Mouse (Mus musculus) T-helper 17 cell (primary cell): ENCODE results near the gene Flnb.

ENCODE experiments used
- in situ Hi-C, 2 experiments: fragments of 300-600 bp; cut with MboI, MseI; formaldehyde crosslinking; loops; 1 replicate in 1 of 2; 2 replicates in 1 of 2; pipeline ENCODE4 v1.15.1; 2025; ENCODE audit warnings: high pct_unique_total_duplicates in 2 of 2

The Flnb gene

DNA sequence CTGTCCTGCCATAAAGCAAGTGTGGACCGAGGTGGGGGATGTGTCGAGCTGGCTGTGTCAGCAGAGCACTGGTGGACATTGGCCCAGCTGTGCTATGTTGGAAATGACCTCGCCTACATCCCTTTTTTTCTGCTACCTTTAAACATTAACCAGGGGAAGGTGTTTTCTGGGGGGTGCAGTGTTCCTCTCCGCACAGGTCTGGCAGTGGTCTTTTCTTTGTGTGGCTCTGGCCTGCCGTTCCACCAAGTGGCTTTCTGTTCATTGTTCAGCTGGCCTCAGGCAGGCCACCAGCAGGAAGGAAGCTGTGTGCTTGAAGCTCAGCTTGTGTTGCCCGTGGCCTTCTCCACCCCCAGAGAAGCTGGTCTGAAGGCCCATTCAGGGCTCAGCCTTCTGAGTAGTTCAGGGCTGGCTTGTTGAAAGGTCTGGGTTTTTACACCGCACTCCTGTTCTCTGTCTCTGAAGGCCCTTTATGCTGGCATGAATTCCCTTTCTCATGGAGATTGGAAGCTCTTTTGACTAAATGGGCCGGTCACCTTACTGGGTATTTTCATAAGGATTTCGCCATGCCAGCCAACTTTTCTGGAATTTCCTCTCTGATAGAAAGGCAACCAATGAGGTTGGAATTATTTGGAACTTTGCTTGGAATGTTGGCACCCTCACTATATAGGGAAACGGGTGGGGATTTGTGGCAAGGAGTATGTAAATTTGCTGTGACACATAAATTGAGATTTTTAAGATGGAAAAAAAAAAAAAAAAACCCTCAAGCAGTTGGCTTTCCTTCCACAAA lies 8.6 kb downstream of the Flnb start:
- in situ Hi-C loops = no loop called here

DNA sequence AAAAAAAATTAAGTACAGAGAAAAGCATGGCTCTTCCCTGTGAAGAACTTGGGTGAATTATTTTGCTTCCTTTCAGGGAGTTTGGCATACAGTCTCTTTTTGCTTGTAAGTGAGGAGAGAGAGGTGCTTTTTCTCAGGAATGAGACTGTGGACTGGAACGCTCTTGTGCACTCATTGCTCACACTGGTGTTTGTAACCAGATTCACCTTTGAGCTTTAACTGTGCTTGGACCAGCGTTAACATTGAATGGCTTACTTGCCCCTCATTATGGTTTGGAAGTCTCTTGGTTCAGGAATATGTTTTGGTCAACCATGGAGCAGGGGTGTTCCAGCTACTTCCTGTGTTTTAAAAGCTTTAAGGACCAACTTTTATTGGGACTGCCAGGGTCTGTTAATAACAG lies 11.4 kb downstream of the Flnb start:
- in situ Hi-C loops = no loop called here

DNA sequence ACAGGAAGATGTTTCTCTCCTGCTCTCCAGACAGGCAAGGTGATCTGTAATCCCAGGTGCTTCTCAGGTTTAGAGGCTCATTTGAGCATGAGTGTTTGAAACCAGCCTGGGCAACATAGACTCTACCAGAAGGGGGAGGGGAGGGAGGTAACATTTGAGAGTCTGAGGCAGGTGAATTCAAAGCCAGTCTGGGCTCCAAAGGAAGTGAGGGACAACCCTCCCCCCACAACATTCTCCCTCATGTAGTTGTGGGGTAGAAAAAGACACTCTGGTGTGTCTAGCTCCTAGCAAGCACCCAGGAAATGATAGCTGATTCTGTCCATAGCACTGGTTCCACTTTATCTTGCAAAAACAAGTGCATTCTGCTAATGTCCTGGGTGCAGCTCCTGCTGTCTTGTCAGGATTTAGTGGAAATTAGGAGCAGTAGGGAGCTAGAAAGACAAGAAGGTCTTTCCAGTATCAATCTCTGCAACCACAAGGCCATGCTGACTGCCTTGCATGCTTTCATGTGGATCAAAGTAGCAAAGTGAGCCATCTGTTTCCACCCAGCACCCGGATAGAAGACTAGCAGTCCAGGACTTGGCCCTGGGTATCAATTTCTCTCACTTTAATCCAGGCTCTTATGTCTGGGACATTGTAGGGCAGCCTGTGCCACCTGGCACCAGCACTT lies 14.1 kb downstream of the Flnb start:
- in situ Hi-C loops = no loop called here

DNA sequence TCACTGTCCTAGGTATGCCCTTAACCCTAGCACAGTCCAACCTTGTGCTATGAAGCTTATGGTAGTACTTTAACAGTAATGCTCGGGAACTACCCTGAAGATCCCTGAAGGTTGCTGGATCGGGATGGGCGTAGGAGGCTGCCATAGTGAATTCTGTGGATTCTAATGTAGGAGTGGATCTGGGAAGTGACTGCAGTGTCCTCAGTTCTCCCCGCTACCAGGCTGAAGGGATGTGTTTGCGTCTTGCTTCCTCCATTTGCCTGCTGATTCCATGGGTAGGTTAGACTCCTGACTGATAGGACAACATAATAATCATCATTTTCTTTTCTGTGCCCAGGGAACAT lies 14.7 kb downstream of the Flnb start:
- in situ Hi-C loops = no loop called here

DNA sequence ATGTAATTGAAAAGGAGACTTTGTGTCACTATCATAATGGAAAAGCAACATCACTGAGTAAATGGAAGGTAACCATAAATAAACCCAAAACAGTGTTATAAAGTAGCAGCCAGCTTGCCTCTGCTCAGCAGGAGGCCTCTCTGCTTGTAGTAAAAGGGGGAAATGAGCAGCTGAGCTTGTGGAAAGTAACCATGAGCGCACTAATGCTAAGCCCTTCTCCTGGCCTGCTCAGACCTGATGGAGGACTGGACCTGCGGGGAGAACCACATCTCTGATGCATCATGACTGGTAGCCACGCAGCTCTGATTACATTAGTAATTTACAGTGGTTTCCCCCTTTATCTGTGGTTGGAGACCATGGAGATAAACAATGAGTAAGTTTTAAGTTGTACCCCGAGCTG lies 15.7 kb downstream of the Flnb start:
- in situ Hi-C loops = no loop called here

DNA sequence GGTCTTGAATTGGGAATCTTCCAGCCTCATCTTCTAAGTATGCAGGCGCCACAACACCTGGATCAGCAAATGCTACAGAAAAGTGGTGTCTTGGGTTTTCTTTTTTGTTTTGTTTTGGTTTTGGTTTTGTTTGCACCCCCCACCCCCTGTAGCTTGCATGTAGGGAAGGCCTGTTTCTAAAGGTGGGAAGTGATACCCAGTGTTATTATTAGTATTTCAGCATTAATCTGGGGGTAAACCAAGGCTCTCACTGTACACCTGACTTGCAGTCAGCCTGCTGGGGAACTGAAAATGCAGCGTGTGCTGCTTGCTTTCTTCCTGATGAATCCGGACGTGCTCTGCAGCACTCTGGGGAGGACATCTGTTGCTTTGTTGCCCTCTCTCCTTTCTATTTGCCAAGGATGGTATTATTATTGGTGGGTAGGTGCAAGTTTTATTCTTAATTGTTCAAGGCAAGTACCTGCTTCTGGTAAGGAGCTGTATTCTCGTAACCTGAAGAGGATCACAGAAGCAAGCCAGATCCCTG lies 20.9 kb downstream of the Flnb start:
- in situ Hi-C loops = no loop called here

DNA sequence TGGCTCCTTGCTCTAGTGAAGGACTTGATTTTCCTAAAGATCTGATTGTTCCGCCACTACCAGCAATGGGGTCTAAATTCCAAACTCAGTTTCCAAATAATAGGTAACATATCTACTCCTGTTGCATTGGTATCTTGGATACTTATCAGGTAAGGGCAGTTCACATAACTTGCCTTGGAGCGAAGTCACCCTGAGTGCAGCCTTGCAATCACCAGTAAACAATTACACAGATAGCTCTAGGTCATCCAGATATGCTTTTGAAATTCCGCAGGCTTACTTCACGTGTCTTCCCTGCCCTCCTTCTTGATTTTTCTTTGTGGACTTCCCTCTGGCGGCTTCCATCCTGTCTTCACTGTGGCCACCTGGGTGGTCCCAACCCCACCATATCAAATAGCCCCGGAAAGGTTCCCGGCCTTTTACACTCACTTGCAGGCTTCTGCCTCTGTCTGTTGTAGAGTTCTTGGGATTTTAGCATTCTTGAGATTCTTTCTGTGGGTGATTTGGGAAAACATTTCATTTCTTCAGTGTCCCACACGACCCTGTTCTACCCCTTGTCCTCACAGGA lies 22.3 kb downstream of the Flnb start:
- in situ Hi-C loops = no loop called here

DNA sequence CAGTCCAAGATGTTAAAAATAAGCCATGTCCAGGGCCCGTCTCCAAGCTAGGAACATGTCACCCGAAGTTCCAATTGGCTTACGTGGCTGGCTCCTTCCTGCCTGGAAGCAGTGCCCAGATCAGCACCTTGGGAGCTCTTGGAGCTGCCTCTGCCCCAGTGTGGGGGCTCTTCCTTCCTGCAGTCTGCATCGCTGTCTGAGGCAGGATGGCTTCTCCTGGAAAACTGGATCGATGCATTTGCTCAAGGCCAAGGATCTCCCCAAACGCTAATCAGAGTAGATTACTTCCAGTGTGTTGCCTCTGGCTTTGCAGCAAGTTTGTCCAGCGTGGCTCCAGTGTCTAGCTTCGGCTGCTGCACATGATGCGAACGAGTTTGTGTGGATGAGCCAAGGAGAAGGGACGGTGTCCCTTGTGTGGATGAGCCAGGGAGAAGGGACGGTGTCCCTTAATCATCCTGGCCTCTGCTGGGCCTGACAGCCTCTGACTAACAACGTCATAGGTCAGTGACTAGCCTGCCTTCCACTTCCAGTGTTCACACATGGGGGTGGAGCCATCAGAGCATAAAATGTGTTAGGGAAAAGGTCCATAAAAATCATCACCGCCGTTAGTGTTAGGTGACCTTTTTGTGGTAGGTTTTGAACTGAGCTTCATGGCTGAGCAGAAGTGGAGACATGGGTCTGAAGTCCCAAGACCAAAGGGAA lies 25.0 kb downstream of the Flnb start:
- in situ Hi-C loops = no loop called here

DNA sequence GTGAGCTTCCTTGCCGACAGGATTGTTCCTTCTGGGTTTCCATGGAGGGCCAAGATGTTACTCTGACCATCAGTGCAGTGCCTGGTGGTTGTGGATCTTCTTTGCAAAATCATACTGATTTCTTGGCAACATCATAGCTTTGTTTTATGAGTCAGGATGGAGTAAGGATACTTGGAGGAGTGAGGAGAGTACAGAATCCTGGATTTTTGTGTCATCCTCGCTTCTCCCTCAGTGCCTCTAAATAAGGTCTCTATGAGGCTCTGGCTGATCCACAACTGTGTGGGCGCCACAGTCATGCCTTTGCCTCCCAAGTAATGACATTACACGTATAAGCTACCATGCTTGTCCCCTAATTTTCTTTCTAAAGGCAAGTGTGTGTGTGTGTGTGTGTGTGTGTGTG lies 28.9 kb downstream of the Flnb start:
- in situ Hi-C loops = no loop called here

DNA sequence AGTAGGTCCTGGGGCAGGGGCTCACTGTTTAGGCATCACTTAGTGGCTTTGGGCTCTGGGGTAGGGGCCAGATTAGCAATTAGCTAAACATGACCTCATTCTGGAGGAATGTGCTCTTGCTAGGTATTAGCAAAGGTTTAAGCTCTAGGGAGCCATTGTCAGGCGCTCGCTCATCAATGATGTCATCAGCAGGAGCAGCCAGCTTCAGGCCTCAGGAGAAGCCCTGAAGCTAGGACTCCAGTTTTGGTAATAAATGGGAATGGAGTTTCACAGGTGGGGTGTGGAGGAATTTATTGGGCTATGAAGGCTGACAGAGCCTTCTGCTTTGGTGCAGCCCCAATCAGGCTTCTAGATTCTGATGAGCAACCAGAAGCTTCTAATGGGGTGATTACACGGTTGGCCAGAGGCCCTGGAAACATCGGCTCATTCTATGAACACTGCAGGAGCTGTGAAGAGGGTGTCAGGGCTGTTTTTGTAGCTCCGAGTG lies 30.0 kb downstream of the Flnb start:
- in situ Hi-C loops = no loop called here

DNA sequence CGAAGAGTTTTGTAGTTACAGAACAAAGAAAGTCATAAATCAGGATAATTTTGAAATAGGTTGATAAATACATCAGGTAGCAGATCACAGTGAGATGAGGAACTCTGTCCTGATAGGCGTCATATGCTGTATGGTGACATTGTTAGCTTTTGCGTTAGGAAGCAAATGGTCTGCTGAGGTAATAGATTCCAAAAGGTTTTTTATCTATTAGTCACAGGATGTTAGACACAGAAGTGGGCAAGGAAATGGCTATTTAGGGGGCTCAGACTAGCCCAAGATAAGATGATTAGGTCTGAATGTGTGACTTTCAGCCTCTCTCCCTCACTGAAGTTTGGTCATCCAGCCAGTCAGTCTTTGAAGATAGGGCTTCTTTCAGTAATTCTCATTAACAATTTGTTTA lies 33.2 kb downstream of the Flnb start:
- in situ Hi-C loops = no loop called here

DNA sequence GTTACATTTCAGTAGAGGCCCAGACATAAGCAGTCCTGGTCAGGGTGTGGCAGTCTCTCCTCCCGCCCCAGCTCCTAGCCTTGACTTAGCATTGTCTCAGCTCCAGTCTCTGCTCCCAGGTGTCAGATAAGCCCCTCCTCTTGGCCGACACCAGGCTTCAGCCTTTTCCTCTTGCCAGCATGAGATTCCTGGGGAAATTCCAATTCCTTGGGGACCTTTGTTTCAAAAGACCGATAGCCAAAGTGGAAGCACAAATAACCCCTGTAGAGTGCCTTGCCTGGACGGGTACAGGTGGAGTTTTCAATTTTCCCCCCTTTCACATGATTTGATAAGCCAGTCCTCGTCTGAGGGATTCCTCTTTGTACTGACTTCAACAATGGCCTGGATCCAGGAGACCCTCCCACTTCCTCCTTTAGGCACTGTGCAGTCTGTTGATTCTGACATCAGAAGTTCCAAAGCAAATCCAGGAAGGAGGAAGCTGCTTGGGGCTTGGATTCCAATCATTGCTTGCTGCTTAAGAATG lies 33.8 kb downstream of the Flnb start:
- in situ Hi-C loops = no loop called here

DNA sequence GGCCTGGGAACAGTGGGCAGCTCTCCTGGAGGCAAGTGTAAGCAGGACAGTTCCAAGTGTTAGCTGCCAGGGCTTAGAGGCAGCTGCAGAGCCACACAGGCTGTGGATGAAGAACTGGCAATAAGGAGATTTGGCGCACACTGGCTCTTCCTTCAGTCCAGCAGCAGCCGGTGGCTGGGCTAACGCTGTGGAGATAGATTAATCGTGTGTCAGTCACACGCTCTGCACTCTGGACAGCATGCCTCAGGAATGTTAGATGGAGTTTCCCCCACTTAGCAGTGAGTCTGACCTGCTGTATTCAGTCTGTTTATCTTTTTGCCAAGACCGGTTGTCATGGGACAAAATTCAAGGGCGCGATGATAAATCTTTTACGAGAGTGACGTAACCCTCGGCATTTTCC lies 35.9 kb downstream of the Flnb start:
- in situ Hi-C loops = no loop called here

DNA sequence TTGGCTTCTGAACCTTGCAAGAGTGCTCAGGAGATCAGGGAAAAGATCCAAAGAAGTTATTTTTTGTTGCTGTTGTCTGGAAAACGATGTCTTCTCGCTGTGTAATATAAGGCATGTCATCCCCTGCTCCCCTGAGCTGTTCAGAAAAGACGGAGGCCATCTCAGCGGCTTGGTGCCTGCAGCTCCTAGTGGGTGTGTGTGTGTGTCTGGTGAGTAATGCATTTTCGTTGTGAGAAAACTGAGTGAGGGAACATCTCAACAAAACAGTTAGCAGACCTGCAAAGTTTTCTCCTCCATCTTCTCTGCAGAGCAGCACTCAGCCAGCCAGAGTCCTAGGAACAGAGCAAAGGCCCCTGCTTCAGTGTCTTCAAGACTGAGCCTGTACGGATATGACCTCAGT lies 36.6 kb downstream of the Flnb start:
- in situ Hi-C loops = no loop called here

DNA sequence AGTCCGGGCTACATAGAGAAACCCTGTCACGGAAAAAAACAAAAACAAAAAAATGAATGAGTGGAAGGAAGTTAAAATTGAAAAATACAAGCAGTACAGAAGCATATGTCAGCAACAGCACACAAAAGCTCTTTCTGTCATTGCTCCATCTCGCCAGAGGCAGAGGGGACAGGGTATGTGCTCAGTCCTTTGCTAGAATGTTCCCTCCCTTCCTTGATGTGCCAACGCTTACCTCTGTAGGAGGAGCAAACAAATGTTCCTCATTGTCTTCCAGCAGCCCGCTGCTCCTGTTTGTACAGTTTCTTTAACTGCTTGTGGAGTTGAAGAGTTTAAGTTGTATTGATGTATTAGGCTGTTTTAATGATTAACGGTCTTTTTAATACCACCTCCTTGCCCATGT lies 37.3 kb downstream of the Flnb start:
- in situ Hi-C loops = no loop called here

DNA sequence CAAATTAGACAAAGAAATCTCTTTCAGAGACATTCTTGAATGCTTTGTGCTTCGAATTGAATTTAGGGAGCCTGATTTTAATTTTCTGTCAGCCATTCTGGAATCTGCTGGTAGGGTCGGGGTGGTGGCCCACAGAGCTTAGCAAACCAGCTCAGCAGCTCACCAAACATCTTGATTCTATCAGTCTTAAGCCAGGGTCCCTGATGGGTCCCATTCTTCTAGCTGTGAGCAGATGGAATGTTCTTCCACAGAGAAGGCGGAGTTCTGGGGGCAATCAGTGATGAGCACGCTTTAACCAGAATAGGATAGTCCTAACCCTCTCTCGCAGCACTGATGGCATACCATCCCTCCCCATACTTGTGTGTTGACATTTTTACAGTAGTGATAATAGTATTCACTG lies 37.7 kb downstream of the Flnb start:
- in situ Hi-C loops = no loop called here

DNA sequence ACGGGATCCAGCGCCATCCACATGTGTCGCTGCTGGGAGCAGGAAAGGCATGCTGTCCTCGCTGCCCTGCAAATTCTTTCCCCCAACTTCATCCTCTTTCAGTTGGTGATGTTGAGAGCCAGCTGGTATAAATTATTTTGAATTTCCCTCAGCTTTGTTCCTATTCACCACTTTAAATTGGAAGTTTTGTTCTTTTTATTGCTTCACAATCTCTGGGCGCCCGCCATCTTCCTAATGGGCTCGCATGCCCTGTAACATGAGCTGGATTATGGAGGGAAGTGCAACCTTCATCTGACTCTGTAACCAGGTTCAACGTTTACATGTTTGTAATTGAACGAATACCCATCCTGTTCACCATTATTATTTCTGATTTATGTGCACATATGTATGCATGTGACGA lies 38.6 kb downstream of the Flnb start:
- in situ Hi-C loops = no loop called here

DNA sequence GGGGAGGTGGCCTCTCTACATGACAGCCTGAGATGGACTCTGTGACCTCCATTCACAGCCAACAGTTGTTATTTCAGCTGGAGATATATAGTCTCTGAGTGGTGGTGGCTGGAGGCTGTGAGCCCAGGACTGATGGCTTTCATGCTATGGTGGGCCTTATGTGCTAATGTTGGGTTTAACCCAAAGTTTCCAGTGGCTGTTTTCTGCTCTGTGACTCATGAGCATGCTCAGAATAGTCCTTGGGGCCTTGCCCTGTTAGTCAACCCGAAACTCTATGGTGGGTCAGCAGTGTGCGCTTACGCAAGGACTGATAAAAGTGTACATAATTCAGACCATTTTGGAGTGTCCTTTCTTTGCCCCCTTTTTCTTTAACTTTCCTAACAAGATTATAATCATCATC lies 40.1 kb downstream of the Flnb start:
- in situ Hi-C loops = no loop called here

DNA sequence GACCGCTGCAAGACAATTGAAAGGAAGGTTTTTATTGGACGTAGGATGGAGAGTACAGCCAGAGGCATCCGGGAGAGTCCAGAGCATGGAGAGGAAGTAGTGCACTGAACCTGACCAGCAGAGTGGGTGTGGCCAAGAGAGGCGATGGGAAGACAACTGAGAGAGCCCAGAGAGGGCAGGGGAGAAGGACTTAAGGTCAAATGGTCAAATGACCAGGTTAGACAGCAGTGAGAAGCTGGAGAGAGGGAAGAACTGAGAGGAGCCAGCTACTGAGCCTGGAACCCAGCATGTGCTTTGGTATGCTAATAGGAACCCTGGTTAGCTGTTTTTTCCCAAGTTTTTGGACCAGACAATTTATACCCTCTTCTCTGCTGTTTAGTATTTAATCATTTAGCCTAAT lies 40.7 kb downstream of the Flnb start:
- in situ Hi-C loops = no loop called here

DNA sequence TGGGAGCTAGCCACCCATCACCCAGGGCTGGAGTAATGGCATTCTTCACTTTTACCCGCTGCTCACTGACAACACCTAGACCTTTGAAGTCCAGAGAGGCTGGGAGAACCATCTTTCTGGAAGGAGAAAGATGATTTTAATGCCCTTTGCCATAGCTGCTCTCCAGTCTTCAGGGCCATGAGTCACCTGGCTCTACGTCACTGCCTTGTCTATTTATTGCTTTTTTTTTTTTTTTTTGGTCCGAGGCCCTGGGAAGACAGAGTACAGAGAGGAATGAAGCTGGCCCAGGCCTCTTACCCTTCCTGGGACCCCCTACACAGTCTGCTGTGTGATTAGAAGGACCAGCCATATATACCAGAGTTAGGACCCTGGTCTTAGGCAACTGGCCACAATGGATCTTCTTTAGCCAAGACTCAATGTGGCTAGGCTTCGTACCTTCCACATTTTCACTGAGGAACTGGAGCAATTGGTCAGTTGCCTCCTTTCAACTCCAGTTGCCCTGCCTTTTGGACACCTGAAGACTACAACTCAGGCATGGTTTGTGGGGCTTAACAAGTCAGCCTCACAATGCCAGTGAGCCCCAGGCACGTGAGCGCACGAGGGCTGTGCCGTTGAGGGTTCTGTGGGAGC lies 42.9 kb downstream of the Flnb start:
- in situ Hi-C loops = no loop called here

DNA sequence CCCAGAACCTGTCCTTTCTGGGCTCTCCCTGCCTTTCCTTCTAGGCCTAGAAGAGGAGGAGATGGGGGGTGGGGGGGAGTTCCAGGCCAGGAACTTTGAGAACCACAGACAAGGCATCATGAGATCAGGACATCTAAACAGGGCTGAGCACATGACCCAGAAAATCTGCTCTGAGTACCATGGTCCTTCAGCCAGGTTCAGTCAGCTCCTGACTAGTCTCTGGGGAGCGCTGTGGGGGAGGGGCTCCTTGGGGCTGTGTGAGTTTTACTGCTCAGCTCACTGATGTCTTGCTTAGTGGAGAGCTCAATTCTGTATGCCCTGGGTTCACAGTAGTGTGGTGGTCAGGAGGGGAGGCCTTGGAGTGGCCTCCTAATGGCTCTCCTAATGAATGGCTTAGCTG lies 43.5 kb downstream of the Flnb start:
- in situ Hi-C loops = no loop called here

DNA sequence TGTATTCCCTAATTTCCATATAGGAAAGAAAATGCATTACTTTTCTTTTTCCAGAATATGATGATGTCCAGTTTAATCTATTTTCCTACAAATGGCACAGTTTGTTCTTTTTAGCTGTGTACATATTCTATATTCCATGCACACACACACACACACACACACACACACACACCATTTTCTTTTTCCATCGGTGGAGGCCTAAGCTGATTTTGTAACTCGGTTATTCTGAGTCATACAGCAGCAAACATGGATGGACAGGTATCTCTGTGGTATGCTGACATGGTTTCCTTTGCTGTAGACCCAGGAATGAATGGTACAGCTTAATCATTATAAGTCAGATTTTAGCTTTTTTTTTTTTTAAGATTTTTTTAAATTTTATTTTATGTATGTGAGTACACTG lies 44.5 kb downstream of the Flnb start:
- in situ Hi-C loops = no loop called here
